Mouse (Mus musculus): Measurements from ENCODE around the gene Chrm5.
"Not testable (repeated sequence)": the region's sequence is repeated elsewhere in the genome, so short reads cannot be mapped to it uniquely, and the experiment has no call there.

Gene Chrm5

DNA sequence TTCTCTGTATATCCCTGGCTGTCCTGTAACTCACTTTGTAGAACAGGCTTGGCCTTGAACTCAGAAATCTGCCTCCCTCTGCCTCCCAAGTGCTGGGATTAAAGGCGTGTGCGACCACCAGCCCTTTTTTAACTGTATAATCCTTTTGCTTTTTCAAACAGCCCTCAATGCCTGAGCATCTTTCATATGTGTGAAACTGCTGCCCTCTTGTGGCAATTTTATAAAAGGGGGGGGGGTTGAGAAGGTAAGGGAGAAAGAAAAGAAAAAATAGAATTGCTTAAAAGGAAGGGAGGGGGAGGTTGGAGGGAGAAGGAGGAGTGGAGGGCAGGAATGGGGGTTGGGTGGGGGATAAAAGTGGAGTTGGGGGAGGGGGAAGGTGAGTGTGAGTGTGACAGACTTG, 995 bp upstream of the Chrm5 start:
- no peak for DNase-seq (ENCODE audit: low spot score in 2 of 2)

- DNase-seq (ENCODE audit: low spot score in 2 of 2) = no peak
These were observed 4.0 kb downstream of the Chrm5 start for GRCm38 (mm10) chr2:112476554-112476953.

- DNase-seq (ENCODE audit: low spot score in 2 of 2) = no peak
These were observed 5.4 kb downstream of the Chrm5 start for GRCm38 (mm10) chr2:112474997-112475724.

DNA sequence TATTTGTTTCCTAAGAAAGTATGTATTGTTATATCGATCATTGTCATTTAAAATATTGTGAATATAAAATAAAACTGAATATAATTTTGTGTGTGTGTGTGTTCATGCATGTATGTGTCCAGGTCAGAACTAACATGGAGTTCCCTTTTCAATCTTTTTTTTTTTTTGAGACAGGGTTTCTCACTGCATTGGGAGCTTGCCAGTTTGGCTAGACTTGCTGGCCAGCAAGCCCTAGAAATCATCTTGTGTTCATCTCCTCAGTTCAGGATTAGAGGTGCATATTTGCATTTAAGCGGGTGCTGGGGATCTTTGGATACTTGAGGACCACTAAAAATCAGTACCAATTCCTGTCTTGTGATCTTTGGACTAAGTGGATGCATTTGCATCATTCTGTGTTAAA, 8.5 kb downstream of the Chrm5 start:
- no peak for DNase-seq (ENCODE audit: low spot score in 2 of 2)

DNA sequence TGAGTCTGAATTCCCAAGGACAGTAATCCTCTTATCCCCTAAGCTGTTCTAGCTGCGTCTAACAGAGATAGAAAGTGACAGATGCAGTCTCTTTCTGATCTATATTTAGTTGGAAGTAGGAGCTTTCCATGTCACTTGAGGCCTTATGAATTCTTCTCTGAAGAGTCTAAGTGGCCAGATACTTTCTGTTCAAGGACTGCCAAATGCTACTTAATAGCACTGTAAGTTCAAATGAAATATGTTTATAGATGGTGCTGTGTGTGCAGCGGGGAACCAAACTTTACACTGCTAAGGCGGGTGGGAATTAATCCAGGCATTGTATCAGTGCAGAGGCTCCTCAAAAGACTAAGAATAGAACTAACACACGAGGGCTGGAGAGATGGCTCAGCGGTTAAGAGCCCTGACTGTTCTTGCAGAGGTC, 9.6 kb downstream of the Chrm5 start:
- DNase-seq (ENCODE audit: low spot score in 2 of 2) = peak in 1 of 2 experiments; percentile 22

- no peak for DNase-seq (ENCODE audit: low spot score in 2 of 2)
These were observed 11.0 kb downstream of the Chrm5 start for GRCm38 (mm10) chr2:112469542-112469941.

DNA sequence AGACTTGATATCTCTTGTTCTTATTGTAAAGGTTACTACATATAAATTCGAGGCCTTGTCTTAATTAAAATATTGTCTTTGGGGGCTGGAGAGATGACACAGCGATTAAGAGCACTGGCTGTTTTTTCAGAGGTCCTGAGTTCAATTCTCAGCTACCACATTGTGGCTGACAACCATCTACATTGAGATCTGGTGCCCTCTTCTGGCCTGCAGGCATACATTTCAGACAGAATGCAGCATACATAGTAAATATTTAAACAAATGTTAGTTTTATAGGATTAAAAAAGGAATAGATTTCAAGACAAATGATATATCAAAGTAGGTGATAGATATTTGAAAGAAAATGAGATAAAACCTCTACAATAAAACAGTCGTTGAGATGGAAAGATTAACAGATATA, 20.0 kb downstream of the Chrm5 start:
- DNase-seq (ENCODE audit: low spot score in 2 of 2) = no peak

DNA sequence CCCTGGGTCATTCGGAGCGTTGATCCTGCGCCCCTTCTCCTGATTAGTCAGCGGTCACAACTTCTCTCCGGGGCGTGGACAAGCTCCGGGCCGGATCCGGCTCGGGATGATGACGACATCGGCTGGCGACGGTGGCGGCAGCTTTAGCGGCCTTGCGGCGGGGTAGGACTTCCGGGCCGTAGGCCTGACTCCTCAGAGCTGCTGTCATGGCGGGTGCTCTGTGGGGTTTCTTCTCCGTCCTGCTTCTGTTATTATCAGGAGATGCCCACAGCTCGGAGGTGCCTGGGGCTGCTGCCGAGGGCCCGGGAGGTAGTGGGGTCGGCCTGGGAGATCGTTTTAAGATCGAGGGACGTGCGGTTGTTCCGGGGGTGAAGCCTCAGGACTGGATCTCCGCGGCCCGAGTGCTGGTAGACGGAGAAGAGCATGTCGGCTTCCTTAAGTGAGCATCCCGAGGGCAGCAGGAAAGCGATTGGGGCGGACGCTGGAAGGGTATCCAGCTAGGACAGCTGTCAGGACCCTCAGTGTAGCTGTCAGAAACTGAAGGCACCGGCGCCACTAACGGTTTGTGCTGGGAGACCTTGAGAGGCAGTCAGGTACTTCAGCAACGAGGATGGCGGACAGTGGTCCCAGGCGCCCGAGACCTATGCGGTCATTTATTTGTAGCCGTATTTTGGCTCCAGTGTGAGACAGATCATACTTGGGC, 25.6 kb downstream of the Chrm5 start, which contains the start of gene Emc7:
Emc7 (plus strand) TSS at position 136 of the 703 bp plus-strand sequence.
- DNase-seq (ENCODE audit: low spot score in 2 of 2) = peak; percentile 95 to 96

DNA sequence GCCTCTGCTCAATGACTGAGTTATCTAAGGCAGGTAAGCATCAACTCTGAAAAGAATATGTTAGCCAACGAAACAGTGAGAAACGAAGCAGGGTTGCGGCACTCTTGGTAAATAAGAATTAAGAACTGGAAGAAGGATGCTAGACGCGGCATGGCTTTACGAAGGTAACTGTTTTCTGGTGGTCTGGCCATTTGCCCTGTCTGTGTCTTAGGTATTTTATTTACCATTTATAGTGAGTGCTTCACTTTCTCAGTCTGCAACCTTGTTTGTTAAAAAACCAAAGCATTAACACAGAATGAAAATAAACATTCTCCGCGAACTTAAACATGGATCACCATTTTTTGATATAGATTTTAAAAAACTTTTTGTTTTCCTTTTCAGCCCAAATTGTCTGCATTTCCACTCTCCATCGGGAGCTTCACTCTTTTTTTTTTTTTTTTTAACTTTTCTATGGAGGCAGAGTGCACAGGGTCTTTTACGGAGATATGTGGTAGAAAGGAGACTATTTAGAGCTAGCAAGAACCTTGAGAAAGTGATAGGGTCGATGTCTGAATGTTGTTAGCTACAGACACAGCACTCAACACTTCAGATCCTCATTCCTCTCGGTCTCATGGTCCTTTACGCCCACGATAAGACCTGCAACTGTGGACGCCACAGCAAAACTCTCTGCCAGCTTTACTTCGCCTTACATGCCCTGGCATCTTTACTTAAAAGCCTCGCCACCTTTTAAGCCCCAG, 26.3 kb downstream of the Chrm5 start:
- DNase-seq (ENCODE audit: low spot score in 2 of 2) = no peak

GRCm38 (mm10) chr2:112452513-112452912, 28.1 kb downstream of the Chrm5 start:
- not testable (repeated sequence) for DNase-seq (ENCODE audit: low spot score in 2 of 2)

GRCm38 (mm10) chr2:112449597-112450296, 30.8 kb downstream of the Chrm5 start:
- DNase-seq (ENCODE audit: low spot score in 2 of 2) = no peak

DNA sequence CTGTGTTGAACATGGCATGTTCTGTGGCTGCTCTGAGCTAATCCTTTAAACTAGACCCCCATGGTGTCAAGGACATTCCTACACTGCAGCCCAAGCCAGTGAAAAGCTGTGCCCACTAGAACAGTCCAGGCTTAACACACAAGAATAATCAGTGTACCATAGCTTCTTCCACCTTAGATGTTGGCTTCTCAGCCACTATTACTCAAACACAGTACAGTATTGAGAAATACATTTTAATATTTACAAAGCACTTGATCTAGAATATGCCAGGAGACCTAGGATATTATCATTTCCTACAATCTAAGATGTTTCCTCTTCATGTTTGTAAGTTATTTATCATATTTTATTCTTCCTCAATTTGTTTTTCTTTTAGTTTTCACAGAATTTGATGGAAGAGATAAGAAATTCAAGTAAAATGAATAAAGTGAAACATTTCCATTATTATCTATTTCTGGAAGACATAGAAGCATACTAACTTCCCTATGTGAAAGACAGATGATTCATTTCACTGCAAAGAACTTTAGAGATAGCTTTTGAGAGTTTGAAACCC, 32.0 kb downstream of the Chrm5 start:
- DNase-seq (ENCODE audit: low spot score in 2 of 2) = no peak

GRCm38 (mm10) chr2:112448046-112448445, 32.5 kb downstream of the Chrm5 start:
- not testable (repeated sequence) for DNase-seq (ENCODE audit: low spot score in 2 of 2)

GRCm38 (mm10) chr2:112445511-112445910, 35.1 kb downstream of the Chrm5 start:
- no peak for DNase-seq (ENCODE audit: low spot score in 2 of 2)

GRCm38 (mm10) chr2:112443491-112443890, 37.1 kb downstream of the Chrm5 start:
- no peak for DNase-seq (ENCODE audit: low spot score in 2 of 2)

DNA sequence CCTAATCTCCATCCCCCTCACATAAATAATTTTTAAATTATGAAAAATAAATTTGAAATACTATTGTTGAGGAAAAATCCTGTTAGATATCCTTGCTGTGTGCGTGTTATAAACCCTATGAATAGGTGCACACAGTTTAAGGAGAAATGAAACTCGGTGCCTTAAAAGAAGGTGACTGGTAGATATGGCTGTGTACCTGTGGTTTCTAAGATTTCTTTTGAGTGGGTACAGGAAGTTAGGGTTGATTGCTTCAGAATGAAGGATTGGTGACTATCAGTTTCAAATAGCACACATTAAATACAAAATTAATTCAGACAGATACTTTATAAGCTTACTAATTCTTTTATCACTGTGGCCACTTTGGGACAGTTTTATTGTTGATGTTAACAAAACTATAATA, 43.0 kb downstream of the Chrm5 start:
- DNase-seq (ENCODE audit: low spot score in 2 of 2) = no peak

- DNase-seq (ENCODE audit: low spot score in 2 of 2) = no peak
These were observed 44.3 kb downstream of the Chrm5 start for GRCm38 (mm10) chr2:112436292-112436691.

DNA sequence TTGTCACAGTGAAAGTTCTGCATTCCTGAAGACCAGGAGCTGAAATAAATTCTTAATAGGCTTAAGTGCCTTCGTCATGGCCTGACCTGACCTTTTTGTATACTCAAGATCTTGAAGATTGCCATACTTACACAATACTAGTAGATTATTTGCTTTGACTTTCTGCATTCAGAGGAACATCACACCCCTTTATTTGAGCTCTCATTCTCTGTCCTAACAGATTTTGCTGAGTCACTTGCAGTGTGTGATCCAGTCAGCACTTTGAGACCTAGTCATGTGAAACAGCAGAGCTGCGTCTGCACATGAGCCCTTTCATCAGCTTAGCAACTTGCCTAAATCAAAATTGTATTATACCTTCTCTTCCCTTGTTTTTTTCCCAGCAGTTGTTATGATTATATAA, 47.2 kb downstream of the Chrm5 start:
- no peak for DNase-seq (ENCODE audit: low spot score in 2 of 2)

DNA sequence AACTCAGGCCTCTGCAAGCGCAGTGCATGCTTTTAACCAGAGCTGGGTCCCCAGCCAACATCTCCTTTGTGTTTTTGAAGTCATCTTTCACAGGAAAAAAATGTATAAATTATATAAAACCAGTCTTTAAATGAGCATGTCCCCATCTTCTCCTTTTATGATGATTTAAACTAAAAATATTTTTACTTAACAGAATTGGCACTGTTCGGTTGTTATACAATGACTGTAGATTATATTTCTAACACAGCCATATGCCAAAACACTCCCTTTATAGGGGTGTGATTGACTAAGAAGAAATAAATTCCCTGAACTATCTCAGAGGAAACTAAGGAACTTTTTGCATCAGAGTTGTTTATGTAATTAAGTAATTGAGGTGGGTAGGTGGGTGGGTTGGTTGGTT, 48.0 kb downstream of the Chrm5 start:
- no peak for DNase-seq (ENCODE audit: low spot score in 2 of 2)

DNA sequence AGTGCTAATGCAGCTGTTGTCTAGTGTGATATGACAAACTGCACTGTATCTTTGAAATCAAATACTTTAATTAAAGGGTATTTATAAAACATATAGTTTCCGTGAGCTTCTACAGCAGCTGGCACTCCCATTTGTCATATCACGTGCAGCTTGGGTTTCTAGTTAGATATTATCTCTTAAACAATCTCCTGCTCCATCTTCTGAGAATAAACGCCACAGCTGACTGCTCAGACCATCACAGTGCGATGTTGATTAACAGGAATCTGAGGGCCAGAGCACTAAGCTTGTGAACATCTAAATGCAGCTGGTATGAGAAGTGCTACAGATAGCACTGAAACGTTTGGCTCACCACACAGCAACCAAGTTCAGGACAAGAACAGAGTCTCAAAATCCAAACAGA, 50.2 kb downstream of the Chrm5 start:
- no peak for DNase-seq (ENCODE audit: low spot score in 2 of 2)

DNA sequence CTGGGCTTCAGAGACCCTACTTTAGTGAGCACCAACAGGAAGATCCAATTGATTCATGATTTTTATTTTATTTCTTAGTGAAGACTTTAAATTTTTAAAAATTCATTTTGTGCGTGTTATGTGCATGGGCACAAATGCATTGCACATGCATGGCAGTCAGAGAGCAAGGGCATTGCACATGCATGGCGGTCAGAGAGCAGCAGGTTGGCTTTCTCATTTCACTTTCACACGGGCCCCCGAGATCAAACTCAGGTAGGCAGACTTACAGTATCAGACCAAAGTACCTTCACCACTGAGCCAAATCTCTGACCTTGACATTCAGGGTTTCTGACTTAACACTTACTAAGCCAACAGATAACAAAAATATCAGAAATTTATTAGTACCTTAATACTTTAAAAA, 50.9 kb downstream of the Chrm5 start:
- DNase-seq (ENCODE audit: low spot score in 2 of 2) = no peak
